Mouse (Mus musculus) left cerebral cortex, postnatal 25 days (tissue): ENCODE results near the gene Usp1. TPM values are rescaled to one million over a fixed set of nuclear protein-coding genes. Genes with fewer than 3 reads are reported as not detected.
"Not testable (repeated sequence)": the region's sequence is repeated elsewhere in the genome, so short reads cannot be mapped to it uniquely, and the experiment has no call there.

Experiments used
- DNase-seq, 2 experiments: peaks; one replicate each; pipeline ENCODE4 v3.0.0; 2022; ENCODE audit warnings: low spot score in 2 of 2, mixed read lengths in 1 of 2
- intact Hi-C: fragments of 180-260 bp; cut with DNase I; formaldehyde crosslinking; loops from one replicate; pipeline ENCODE4 v1.15.1; 2025
- total RNA-seq, 2 experiments: library from RNA; stranded (reverse); gene quantifications; 2 replicates each; pipeline ENCODE4 v1.2.3; 2021

Usp1 gene
- total RNA-seq: 10 to 100 TPM; 20.1 to 21.4 TPM

- DNase-seq: peak in 1 of 2 experiments; percentile 85
- intact Hi-C loops: loop anchor here (1.0 to 5.0 kb wide), 2 partner anchors 199 to 271 kb away; partner anchors contain the start of gene Dock7
Observed at GRCm38 (mm10) chr4:98923568-98924070, at the start of gene Usp1. Usp1 (plus strand) TSS chr4:98923810.

GRCm38 (mm10) chr4:98882706-98883105, 40.9 kb upstream of the Usp1 start:
- DNase-seq: no peak

GRCm38 (mm10) chr4:98886377-98886776, 37.2 kb upstream of the Usp1 start:
- no peak for DNase-seq
- intact Hi-C loops: loop anchor here (2.0 kb wide), 1 partner anchor 162 kb away; no protein-coding TSS in a partner anchor

More at GRCm38 (mm10) chr4:98882706-98883105, 40.9 kb upstream of the Usp1 start:
- intact Hi-C loops: no loop called here

- intact Hi-C loops: loop anchor here (1.0 to 2.0 kb wide), 2 partner anchors 148 to 162 kb away; no protein-coding TSS in a partner anchor
- peak; percentile 41 to 58 for DNase-seq
Observed at GRCm38 (mm10) chr4:98887148-98887547, 36.5 kb upstream of the Usp1 start.

- intact Hi-C loops: no loop called here
- no peak for DNase-seq
Observed at GRCm38 (mm10) chr4:98910246-98910645, 13.4 kb upstream of the Usp1 start.

- no peak for DNase-seq
- intact Hi-C loops: no loop called here
Observed at GRCm38 (mm10) chr4:98917724-98918123, 5.9 kb upstream of the Usp1 start.

GRCm38 (mm10) chr4:98918204-98918603, 5.4 kb upstream of the Usp1 start:
- intact Hi-C loops: no loop called here
- DNase-seq: no peak

GRCm38 (mm10) chr4:98920896-98921295, 2.7 kb upstream of the Usp1 start:
- intact Hi-C loops: loop anchor here (5.0 kb wide), 1 partner anchor 201 kb away; the partner anchor contains the start of gene Dock7

GRCm38 (mm10) chr4:98922061-98922642, 1.5 kb upstream of the Usp1 start:
- intact Hi-C loops: loop anchor here (5.0 kb wide), 1 partner anchor 200 kb away; the partner anchor contains the start of gene Dock7
- peak; percentile 10 to 21 for DNase-seq

More at GRCm38 (mm10) chr4:98920896-98921295, 2.7 kb upstream of the Usp1 start:
- DNase-seq: no peak

- DNase-seq: peak; percentile 97 to 100
- intact Hi-C loops: loop anchor here (1.0 to 5.0 kb wide), 2 partner anchors 199 to 271 kb away; partner anchors contain the start of gene Dock7
Observed at GRCm38 (mm10) chr4:98922643-98923567, 705 bp upstream of the Usp1 start.

- intact Hi-C loops: loop anchor here (5.0 kb wide), 1 partner anchor 198 kb away; the partner anchor contains the start of gene Dock7
- no peak for DNase-seq
Observed at GRCm38 (mm10) chr4:98924071-98924905, 678 bp downstream of the Usp1 start.

GRCm38 (mm10) chr4:98924906-98925178, 1.2 kb downstream of the Usp1 start:
- DNase-seq: no peak
- intact Hi-C loops: loop anchor here (5.0 kb wide), 1 partner anchor 197 kb away; the partner anchor contains the start of gene Dock7

- intact Hi-C loops: no loop called here
- DNase-seq: no peak
Observed at GRCm38 (mm10) chr4:98925250-98925781, 1.7 kb downstream of the Usp1 start.

GRCm38 (mm10) chr4:98936036-98936435, 12.4 kb downstream of the Usp1 start:
- intact Hi-C loops: no loop called here
- DNase-seq: no peak

- intact Hi-C loops, DNase-seq: not testable (repeated sequence)
Observed at GRCm38 (mm10) chr4:98938210-98938609, 14.6 kb downstream of the Usp1 start.

- intact Hi-C loops: no loop called here
Observed at GRCm38 (mm10) chr4:98950563-98950962, 27.0 kb downstream of the Usp1 start.

GRCm38 (mm10) chr4:98955986-98956385, 32.4 kb downstream of the Usp1 start:
- no peak for DNase-seq
- intact Hi-C loops: no loop called here

More at GRCm38 (mm10) chr4:98950563-98950962, 27.0 kb downstream of the Usp1 start:
- no peak for DNase-seq

- DNase-seq: no peak
- intact Hi-C loops: no loop called here
Observed at GRCm38 (mm10) chr4:98960243-98960642, 36.6 kb downstream of the Usp1 start.

- intact Hi-C loops: loop anchor here (5.0 kb wide), 1 partner anchor 212 kb away; no protein-coding TSS in a partner anchor
- no peak for DNase-seq
Observed at GRCm38 (mm10) chr4:98969946-98970345, 46.3 kb downstream of the Usp1 start.
